Mouse (Mus musculus): Measurements from ENCODE around the gene Capn1. TPM values are rescaled to one million over a fixed set of nuclear protein-coding genes. Genes with fewer than 3 reads are reported as not detected.

The Capn1 gene
- total RNA-seq, 4 experiments from 2014 or later, result 85.0 to 113 (median 89.0) TPM

DNA sequence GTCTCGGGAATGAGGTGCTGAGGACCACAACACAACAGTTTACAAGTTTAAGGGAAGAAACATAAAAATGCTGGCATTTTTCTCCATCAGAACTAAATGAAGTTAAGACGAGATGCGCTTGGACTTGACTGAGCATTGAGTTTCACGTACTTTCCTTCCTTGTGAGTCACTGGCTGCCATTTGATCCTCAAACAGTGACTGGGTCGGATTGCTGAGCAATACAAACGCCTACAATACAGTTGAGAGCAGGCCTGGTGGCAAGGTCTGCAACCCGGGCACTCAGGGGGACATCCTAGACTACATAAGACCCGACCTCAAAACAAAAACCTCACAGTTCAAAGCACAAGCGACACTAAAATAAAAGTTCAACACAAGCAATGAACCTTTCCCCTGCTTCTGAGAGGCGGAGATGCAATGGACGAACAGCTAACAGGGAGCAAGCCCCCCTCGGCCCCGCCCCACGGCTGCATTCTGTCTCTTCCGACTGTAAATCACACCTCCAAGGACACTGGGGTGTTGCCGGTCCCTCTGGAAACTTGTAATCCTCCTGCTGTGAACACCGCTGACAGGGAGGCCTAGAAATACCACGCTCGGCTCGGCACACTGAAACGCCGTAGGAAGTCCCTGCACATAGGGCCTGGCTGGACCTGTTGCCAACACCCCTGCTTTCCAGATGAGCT, 61.5 kb downstream of the Capn1 start:
- no peak for DNase-seq (ENCODE audit: low spot score in 2 of 2)

DNA sequence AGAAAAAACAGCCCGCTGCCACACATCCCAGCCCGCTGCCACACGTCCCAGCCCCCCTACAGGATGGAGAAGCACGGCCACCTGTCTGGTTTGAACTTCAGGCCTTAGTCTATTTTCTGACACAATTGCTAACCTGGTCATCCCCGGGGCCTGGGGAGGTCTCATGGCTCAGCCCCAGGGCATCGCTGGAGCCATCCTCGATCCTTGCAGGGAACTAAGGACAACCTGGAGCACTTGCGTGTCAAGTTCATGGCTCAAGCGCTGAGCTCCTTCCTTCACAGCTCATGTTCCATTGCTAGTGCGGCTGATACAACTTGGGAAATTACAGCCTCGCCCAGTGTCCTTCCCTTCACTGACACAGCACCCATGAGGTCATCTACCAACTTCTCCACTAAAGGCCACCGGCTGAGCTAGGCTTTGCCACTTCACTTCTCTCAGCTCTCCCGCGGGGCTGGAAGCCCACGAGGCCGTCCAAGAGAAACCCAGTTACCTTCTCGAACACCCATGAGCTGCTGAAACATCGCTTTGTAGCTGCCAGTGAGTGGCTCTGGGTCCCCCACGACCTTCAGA, 62.4 kb downstream of the Capn1 start:
- no peak for DNase-seq (ENCODE audit: low spot score in 2 of 2)

DNA sequence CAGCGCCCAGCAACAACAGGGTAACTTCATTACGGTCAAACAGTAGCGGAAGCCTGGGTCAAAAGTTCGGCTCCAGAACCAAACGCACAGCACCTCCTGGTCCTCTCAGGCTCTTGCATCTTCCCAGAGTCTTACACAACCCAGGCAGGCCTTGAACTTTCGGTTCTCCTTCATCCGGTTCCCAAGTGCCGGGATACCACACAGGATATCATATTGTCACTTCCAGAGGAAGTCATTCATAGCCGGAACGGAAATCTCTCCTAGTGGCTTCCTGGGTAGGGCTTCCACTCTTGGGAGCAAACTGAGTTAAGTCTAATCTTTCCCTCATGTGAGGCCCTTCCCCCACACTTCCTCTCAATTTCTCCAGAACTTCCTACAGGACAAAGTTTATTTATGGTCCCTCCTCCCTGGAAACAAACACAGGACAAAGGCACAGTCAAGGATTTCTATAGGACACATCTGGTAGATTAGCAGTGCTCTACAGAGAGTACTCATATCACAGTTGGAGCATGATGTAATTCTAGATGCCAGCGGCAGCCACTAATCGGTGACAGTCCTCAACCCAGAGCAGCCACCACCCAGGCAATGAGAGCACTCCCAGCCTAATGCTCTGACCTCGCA, 63.5 kb downstream of the Capn1 start:
- no peak for DNase-seq (ENCODE audit: low spot score in 2 of 2)

DNA sequence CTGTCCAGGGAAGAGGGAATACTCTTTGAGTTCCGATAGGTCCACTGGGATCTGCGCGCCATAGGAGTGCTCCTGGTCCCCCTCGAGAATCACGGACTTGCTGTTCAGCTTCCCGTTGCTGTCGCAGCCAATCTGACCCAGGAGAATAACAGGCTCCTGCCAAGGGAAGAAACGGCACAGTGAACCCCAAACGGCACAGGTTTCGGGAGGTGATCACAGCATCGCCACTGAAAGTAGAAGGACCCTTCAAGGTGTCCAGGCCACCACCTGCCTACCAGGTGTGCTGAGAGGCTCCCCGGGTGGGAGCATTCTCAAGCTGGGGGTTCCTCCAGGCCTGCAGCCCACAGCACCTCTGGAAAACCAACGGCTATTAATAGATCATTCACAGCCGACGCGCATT, 64.1 kb downstream of the Capn1 start:
- no peak for DNase-seq (ENCODE audit: low spot score in 2 of 2)

- no peak for DNase-seq (ENCODE audit: low spot score in 2 of 2)
These were observed 65.5 kb downstream of the Capn1 start for GRCm38 (mm10) chr19:5950218-5950617.

- DNase-seq (ENCODE audit: low spot score in 2 of 2), result peak in 1 of 2 experiments; percentile 63
These were observed 69.8 kb downstream of the Capn1 start for GRCm38 (mm10) chr19:5945891-5946290.

DNA sequence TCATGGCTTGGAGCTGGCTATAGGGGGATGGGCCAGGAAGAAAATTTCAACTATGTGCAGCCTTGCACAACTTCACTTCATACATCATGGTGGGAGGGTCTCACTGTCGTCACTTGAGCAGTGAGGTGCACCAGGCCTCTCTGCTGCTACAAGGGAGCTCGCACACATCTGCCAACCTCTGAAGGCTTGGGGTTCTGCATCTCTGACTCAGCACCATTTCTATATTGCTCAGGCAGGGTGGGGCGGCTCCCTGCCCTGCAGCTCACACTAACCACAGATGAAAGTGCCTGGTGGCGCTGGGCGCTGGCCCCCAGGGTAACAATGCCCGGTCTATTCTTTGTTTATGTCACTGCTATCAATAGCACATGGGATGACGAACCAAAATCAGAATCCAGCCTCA, 70.7 kb downstream of the Capn1 start:
- DNase-seq (ENCODE audit: low spot score in 2 of 2), result no peak

DNA sequence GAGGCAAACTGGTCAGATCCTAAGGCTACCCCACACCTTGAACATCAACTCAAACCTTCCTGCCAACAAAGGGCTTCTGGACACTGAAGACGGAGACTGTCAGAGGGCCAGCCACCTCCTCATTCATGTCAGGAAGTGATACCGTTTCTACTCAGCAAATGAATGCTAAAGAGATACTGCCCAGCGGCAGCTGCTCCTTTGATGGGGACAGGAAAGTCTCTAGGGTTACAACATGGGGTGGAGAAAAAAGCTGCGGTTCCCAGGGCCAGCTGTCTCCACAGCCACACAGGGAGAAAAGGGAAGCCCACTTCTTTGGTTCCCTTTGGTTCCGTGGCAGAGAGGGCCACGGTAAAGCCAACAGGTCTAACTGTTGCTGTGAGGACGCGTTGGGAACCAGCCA, 71.6 kb downstream of the Capn1 start:
- DNase-seq (ENCODE audit: low spot score in 2 of 2), result no peak

DNA sequence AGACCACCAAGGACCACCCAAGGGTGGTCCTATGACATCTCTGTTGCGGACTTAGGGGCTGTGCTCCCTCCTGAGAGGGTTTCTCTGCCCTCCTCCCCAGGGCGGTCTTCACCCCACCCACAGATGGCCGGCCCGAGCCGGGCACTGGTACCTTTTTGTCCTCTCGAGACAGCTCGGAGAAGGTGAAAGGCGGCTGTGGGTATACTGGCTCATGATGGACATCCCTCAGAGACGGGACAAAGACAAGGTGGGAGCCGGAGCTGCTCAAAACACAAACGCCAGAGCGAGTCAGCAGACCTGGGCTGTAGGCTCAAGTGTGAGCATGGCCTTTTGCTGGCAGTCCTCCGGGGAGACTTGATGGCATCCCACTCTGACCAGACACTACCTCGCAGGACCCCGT, 72.3 kb downstream of the Capn1 start:
- no peak for DNase-seq (ENCODE audit: low spot score in 2 of 2)

- peak in 1 of 2 experiments; percentile 53 for DNase-seq (ENCODE audit: low spot score in 2 of 2)
These were observed 73.1 kb downstream of the Capn1 start for GRCm38 (mm10) chr19:5942581-5942980.

- DNase-seq (ENCODE audit: low spot score in 2 of 2), result peak in 1 of 2 experiments; percentile 54
These were observed 75.0 kb downstream of the Capn1 start for GRCm38 (mm10) chr19:5940656-5941055.

DNA sequence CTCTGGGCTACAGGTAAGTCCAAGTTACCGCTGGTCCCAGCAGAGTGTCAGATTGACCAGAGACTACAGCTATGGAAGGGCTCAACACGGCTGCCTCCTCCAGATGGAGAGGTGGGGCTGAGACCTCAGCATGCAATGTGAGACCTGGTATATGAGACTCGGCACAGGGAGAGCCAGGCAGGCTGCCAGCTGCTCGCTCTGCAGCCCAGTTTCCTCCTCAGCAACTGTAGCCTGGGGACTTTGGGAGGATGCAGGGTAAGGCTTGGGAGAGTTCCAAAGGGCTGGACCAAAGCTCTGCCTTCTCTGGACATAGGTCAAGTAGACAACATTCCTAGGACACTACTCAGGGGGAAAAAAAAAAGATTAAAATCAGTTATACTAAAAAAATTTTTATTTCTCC, 75.5 kb downstream of the Capn1 start:
- peak; percentile 92 to 94 for DNase-seq (ENCODE audit: low spot score in 2 of 2)

DNA sequence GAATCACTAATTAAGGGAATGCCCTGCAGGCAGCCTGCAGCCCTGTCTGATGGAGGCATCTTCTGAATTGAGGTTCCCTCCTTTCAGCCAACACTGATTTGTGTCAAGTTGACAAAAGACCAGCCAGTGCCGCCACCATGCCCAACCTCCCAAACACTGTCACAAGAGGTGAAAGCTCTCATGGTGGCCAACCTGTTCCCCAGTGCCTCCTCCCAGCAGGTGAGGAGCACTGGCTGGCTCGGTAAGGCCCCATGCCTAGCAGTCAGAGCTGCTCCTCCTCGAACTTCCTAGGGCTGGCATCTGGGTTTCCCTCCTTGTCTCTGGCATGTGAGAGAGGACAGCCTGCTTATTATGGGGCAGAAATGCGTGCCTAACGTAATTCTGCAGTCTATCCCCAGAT, 76.0 kb downstream of the Capn1 start:
- no peak for DNase-seq (ENCODE audit: low spot score in 2 of 2)

Small RNA genes lying within 50 kb of the gene (microRNA-seq; reads per million reads assigned to microRNA genes)
- gene Mir6988, result not detected

Other genes starting within 250 kb of the Capn1 start
- 10 to 100 TPM; 71.4 to 91.0 (median 82.6) TPM for gene Scyl1, start 244.5 kb downstream of the Capn1 start, total RNA-seq (2022)
- 1 to 10 TPM; 2.7 to 4.5 (median 3.0) TPM for gene Frmd8, start 140.6 kb downstream of the Capn1 start, total RNA-seq (2022)
- 1 to 10 TPM in 3 of 4 experiments, under 1 TPM in 1; 0.80 to 1.3 (median 1.1) TPM for gene Slc25a45, start 138.1 kb downstream of the Capn1 start, total RNA-seq (2022)
- gene Tigd3, start 121.7 kb downstream of the Capn1 start, total RNA-seq (2022), result under 1 TPM; 0.12 to 0.34 (median 0.26) TPM
- gene Dpf2, start 102.9 kb downstream of the Capn1 start, total RNA-seq (2022), result 10 to 100 TPM; 70.5 to 97.8 (median 77.4) TPM
- gene Cdc42ep2, start 91.1 kb downstream of the Capn1 start, total RNA-seq (2022), result 1 to 10 TPM; 8.6 to 9.9 (median 8.7) TPM
- gene Pola2, start 51.7 kb downstream of the Capn1 start, total RNA-seq (2022), result 1 to 10 TPM; 4.5 to 9.4 (median 7.2) TPM
- not detected for gene Slc22a20, start 29.8 kb downstream of the Capn1 start, total RNA-seq (2022)
- 10 to 100 TPM; 14.5 to 19.6 (median 18.7) TPM for gene Syvn1, start 30.7 kb upstream of the Capn1 start, total RNA-seq (2022)
- 10 to 100 TPM; 21.2 to 23.0 (median 22.3) TPM for gene Mrpl49, start 41.9 kb upstream of the Capn1 start, total RNA-seq (2022)
- 100 to 1,000 TPM; 428 to 532 (median 479) TPM for gene Fau, start 41.9 kb upstream of the Capn1 start, total RNA-seq (2022)
- gene Znhit2, start 45.3 kb upstream of the Capn1 start, total RNA-seq (2022), result 10 to 100 TPM; 10.2 to 11.3 (median 11.0) TPM
- 1 to 10 TPM; 2.5 to 5.5 (median 4.0) TPM for gene Tm7sf2, start 52.5 kb upstream of the Capn1 start, total RNA-seq (2022)
- gene Vps51, start 61.3 kb upstream of the Capn1 start, total RNA-seq (2022), result 10 to 100 TPM; 17.0 to 23.5 (median 20.4) TPM
- not detected for gene Tmem262, start 64.1 kb upstream of the Capn1 start, total RNA-seq (2022)
- not detected for gene Gm28374, start 66.4 kb upstream of the Capn1 start, total RNA-seq (2022)
- 10 to 100 TPM; 11.0 to 15.0 (median 11.7) TPM for gene Zfpl1, start 69.1 kb upstream of the Capn1 start, total RNA-seq (2022)
- gene Cdca5, start 69.1 kb upstream of the Capn1 start, total RNA-seq (2022), result not detected
- not detected for gene AC131692.1, start 78.5 kb upstream of the Capn1 start, total RNA-seq (2022)
- not detected for gene Naaladl1, start 89.9 kb upstream of the Capn1 start, total RNA-seq (2022)
- 10 to 100 TPM in 3 of 4 experiments, 1 to 10 TPM in 1; 8.8 to 11.4 (median 11.3) TPM for gene Sac3d1, start 102.8 kb upstream of the Capn1 start, total RNA-seq (2022)
- 10 to 100 TPM in 2 of 4 experiments, 1 to 10 TPM in 2; 8.0 to 10.9 (median 9.7) TPM for gene Snx15, start 112.4 kb upstream of the Capn1 start, total RNA-seq (2022)
- gene Batf2, start 125.1 kb upstream of the Capn1 start, total RNA-seq (2022), result under 1 TPM; 0.24 to 0.44 (median 0.41) TPM
- 10 to 100 TPM; 68.5 to 81.8 (median 69.9) TPM for gene Arl2, start 125.7 kb upstream of the Capn1 start, total RNA-seq (2022)
- gene Majin, start 168.5 kb upstream of the Capn1 start, total RNA-seq (2022), result not detected
- gene Gpha2, start 210.5 kb upstream of the Capn1 start, total RNA-seq (2022), result not detected
- gene Ppp2r5b, start 220.0 kb upstream of the Capn1 start, total RNA-seq (2022), result 10 to 100 TPM; 34.2 to 39.2 (median 36.4) TPM
- gene Atg2a, start 225.8 kb upstream of the Capn1 start, total RNA-seq (2022), result 10 to 100 TPM; 16.5 to 18.9 (median 18.6) TPM